Mouse (Mus musculus) testis, adult 2 months (tissue): ENCODE data around the gene Hoxc10.

Source experiments
- CTCF ChIP-seq: fragments of 200-500 bp; IDR thresholded peaks from 2 replicates; pipeline ENCODE4 v1.5.1; 2012; ENCODE audit warnings: low read depth, mild to moderate bottlenecking, inconsistent platforms, low read length, moderate library complexity; ENCODE audit not compliant: control insufficient read depth, insufficient read depth, insufficient replicate concordance
- POLR2A ChIP-seq: fragments of 200-500 bp; IDR thresholded peaks from 2 replicates; pipeline ENCODE4 v1.6.1; 2012; ENCODE audit warnings: low read depth, mild to moderate bottlenecking, inconsistent platforms, low read length, moderate library complexity; ENCODE audit not compliant: control insufficient read depth

DNA sequence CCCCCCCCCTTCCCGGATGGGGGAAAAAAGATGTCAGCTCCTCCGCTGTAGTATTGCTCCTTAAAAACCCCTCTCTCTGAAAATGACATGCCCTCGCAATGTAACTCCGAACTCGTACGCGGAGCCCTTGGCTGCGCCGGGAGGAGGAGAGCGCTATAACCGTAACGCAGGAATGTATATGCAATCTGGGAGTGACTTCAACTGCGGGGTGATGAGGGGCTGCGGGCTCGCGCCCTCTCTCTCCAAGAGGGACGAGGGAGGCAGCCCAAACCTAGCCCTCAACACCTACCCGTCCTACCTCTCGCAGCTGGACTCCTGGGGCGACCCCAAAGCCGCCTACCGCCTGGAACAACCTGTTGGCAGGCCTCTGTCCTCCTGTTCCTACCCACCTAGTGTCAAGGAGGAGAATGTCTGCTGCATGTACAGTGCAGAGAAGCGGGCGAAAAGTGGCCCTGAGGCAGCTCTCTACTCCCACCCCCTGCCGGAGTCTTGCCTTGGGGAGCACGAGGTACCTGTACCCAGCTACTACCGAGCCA, at the start of gene Hoxc10:
- TF ChIP-seq CTCF = no peak
- TF ChIP-seq POLR2A = no peak
